Mouse (Mus musculus): ENCODE results near the gene Oas1f. TPM values are rescaled to one million over a fixed set of nuclear protein-coding genes. Genes with fewer than 3 reads are reported as not detected.
"Not testable (repeated sequence)": the region's sequence is repeated elsewhere in the genome, so short reads cannot be mapped to it uniquely, and the experiment has no call there.

Gene Oas1f
- total RNA-seq, 2 experiments from 2014 or later = not detected

DNA sequence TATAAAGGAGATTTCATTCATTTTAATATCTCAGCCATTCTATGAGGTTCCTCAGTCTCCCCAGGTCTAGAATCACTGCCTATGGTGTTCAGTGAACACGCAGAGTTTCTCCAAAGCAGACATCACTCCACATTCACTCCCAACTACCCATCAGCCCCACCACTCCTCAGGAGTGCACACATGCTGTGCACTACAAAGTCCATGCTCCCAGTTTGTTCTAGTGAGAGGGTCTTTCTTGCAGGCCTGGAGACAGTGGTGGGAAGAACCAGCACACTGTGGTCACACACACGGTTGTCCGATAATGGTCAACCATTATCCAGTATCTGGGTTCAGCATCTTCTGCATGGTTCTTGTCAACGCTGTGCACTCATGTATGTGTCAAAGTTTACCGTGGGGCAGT lies 54.9 kb downstream of the Oas1f start:
- intact Hi-C loops (cut with DNase I; ENCODE audit: low total_unique reads) = no loop called here

DNA sequence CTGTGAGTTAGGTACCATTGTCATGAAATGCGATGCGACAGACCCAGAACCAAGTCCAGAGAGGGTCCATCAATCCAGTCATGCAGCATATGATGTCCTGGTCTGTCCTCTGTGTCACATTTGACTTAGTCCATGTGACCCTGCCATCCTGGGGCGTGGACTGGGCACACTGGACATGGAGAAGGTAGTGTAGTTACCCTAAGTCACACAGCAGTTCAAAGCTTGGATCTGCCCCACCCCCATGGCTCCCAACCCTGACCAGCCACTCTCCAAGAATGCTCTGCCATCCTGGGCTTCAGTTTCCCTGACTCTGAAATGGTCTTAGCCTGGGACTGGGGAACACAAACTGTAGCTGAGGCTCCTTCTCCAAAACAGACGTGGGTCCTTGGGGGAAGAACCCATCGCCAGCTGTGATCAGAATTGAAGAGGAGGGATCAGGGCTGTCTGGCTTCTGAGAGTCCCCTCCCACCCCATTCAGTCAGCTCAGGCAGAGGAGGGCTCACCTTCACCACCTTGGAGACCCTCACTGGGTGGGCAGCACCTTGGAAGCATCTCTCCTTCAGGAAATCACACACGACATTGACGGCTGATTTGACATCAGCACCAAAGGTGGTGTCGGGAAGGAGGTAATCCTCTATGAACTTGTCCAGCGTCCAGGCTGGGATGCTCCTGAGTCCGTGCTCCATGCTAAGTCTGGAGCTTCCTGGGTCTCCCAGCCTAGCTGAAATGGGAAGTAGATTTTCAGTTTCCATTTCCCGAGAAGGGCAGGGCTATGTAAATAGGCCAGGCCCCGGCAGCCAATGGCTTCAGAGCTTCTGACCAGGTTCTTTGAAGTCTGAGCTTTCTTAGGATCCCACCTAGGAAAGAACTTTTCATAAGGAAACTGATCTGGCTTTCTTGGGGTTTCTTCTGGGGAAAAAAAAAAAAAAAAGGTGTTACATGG lies 59.9 kb downstream of the Oas1f start, which contains the start of gene Oas1a:
Gene Oas1a, minus strand, starts transcription at position 731 of the 943 bp plus-strand sequence.
- intact Hi-C loops (cut with DNase I; ENCODE audit: low total_unique reads); DNase-seq: not testable (repeated sequence)

More for the DNA sequence above, 54.9 kb downstream of the Oas1f start:
- no peak for DNase-seq

Small RNAs within 50 kb of the gene (microRNA-seq; reads per million reads assigned to microRNA genes)
- gene Gm22907 = 0 reads per million in 2 experiments

Other genes starting within 250 kb of the Oas1f start
- 1 to 10 TPM; 4.3 to 5.3 TPM for gene Rita1, start 234.8 kb upstream of the Oas1f start, total RNA-seq (2021)
- gene Ddx54, start 234.6 kb upstream of the Oas1f start, total RNA-seq (2021) = 10 to 100 TPM; 20.1 to 22.3 TPM
- not detected for gene Cfap73, start 213.1 kb upstream of the Oas1f start, total RNA-seq (2021)
- gene Rasal1, start 198.6 kb upstream of the Oas1f start, total RNA-seq (2021) = not detected
- under 1 TPM; 0.66 to 0.76 TPM for gene Dtx1, start 135.4 kb upstream of the Oas1f start, total RNA-seq (2021)
- under 1 TPM in 1 of 2 experiments, not detected in 1; 0.13 TPM for gene Oas2, start 97.5 kb upstream of the Oas1f start, total RNA-seq (2021)
- not detected for gene Oas3, start 69.7 kb upstream of the Oas1f start, total RNA-seq (2021)
- gene Oas1e, start 51.8 kb upstream of the Oas1f start, total RNA-seq (2021) = not detected
- gene Oas1c, start 34.9 kb upstream of the Oas1f start, total RNA-seq (2021) = under 1 TPM; 0.35 to 0.38 TPM
- not detected for gene Oas1h, start 14.1 kb downstream of the Oas1f start, total RNA-seq (2021)
- gene Oas1g, start 40.2 kb downstream of the Oas1f start, total RNA-seq (2021) = under 1 TPM in 1 of 2 experiments, not detected in 1; 0.16 TPM
- not detected for gene Oas1a, start 60.2 kb downstream of the Oas1f start, total RNA-seq (2021)
- gene Oas1d, start 67.2 kb downstream of the Oas1f start, total RNA-seq (2021) = not detected
- gene Rph3a, start 162.7 kb downstream of the Oas1f start, total RNA-seq (2021) = under 1 TPM in 1 of 2 experiments, not detected in 1; 0.06 TPM